Mouse (Mus musculus) neutrophil, adult 59 days (primary cell): ENCODE measurements around the gene Muc3. TPM values are rescaled to one million over a fixed set of nuclear protein-coding genes. Genes with fewer than 3 reads are reported as not detected.

Experiments used
- total RNA-seq, 2 experiments: library from RNA; stranded (reverse); gene quantifications; 1 replicate in 1 of 2; 2 replicates in 1 of 2; pipeline ENCODE4 v1.2.4; 2023

The Muc3 gene
- not detected for total RNA-seq

GRCm38 (mm10) chr5:137149272-137149882, at the start of gene Muc3:
Gene Muc3, minus strand, starts transcription at chr5:137149322.

GRCm38 (mm10) chr5:137115866-137116847, 33.0 kb downstream of the Muc3 start, which contains the start of gene Trim56:
Gene Trim56, minus strand, starts transcription at chr5:137116209.

Other genes with a start within 250 kb of the Muc3 start
- gene Ift22, start 241.2 kb downstream of the Muc3 start, total RNA-seq: 1 to 10 TPM; 1.8 to 5.1 TPM
- 100 to 1,000 TPM; 210 to 222 TPM for gene Fis1, start 196.0 kb downstream of the Muc3 start, total RNA-seq
- 10 to 100 TPM; 42.6 to 53.7 TPM for gene Cldn15, start 182.7 kb downstream of the Muc3 start, total RNA-seq
- gene Plod3, start 162.3 kb downstream of the Muc3 start, total RNA-seq: 100 to 1,000 TPM in 1 of 2 experiments, 10 to 100 TPM in 1; 93.1 to 105 TPM
- 10 to 100 TPM; 90.9 to 94.2 TPM for gene Znhit1, start 161.3 kb downstream of the Muc3 start, total RNA-seq
- not detected for gene Vgf, start 122.9 kb downstream of the Muc3 start, total RNA-seq
- 10 to 100 TPM; 30.7 to 32.9 TPM for gene Ap1s1, start 103.2 kb downstream of the Muc3 start, total RNA-seq
- gene Serpine1, start 77.1 kb downstream of the Muc3 start, total RNA-seq: not detected
- 10 to 100 TPM; 39.4 to 43.5 TPM for gene Trim56, start 33.1 kb downstream of the Muc3 start, total RNA-seq
- 1 to 10 TPM; 1.3 to 2.1 TPM for gene Muc3a, start 63.1 kb upstream of the Muc3 start, total RNA-seq
- gene Ache, start 138.2 kb upstream of the Muc3 start, total RNA-seq: 1 to 10 TPM; 2.9 to 9.9 TPM
- 1 to 10 TPM; 3.0 to 3.9 TPM for gene Ufsp1, start 145.3 kb upstream of the Muc3 start, total RNA-seq
- gene Srrt, start 158.4 kb upstream of the Muc3 start, total RNA-seq: 100 to 1,000 TPM; 207 to 230 TPM
- 1 to 10 TPM; 7.5 to 10.0 TPM for gene Trip6, start 165.1 kb upstream of the Muc3 start, total RNA-seq
- 10 to 100 TPM; 36.7 to 37.4 TPM for gene Slc12a9, start 184.3 kb upstream of the Muc3 start, total RNA-seq
- gene Ephb4, start 200.8 kb upstream of the Muc3 start, total RNA-seq: under 1 TPM; 0.13 to 0.20 TPM